Mouse (Mus musculus) thymus, postnatal 36 days (tissue): ENCODE measurements at regions not wholly inside any gene's neighbourhood (a gene's known extent, or its start where the extent isn't known, plus 50 kb on each side); places are given as distances from the start of the nearest gene placed in this dataset.

Experiments used
- DNase-seq, 2 experiments: peaks; one replicate each; pipeline ENCODE4 v3.0.0; 2022; ENCODE audit warnings: mixed read lengths in 2 of 2

DNA sequence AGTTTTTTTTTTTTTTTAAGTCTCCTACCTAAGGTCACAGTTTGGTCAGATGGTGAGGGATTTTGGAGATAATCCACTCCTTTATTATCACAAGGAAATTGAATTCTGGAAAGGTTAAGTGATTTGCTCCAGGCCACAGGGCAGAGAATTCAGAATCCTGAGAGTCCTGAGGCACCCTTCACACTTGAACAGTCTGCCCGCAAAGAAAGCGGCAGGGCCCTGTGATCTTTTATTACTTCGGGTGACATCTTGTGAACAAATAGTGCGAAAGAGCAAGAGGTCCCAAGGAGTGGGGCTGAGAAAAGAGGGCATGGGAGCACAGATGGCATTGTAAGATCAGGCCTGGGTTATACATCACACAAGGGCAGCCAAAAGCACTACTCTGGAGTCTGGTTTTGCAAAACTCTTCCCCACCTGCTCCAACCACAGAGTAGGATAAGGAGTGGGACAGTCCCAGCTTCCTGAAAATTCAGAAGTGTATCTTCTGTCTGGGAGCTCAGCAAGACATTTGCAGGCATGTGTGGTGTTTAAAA lies 150.5 kb upstream of the Wdr11 start:
- no peak for DNase-seq

DNA sequence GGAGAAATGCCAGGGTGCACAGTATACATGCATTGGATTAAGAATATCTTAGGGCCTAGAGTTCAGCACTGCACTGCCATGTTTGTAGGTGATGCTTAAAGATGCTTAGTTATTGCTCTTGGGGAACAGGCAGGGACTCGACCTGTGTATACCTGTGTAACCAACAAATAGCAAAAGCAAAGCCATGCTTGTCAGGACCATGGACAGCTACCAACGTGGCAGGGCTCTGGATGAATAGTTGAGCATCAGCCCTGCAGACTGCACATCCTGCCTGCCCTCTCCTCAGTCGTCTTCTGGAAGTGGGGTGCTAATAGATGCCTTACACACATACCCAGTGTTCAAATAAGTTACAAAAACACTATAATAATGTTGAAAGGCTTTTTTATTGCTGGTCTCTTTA lies 122.2 kb upstream of the Wdr11 start:
- DNase-seq = peak in 1 of 2 experiments; percentile 1

DNA sequence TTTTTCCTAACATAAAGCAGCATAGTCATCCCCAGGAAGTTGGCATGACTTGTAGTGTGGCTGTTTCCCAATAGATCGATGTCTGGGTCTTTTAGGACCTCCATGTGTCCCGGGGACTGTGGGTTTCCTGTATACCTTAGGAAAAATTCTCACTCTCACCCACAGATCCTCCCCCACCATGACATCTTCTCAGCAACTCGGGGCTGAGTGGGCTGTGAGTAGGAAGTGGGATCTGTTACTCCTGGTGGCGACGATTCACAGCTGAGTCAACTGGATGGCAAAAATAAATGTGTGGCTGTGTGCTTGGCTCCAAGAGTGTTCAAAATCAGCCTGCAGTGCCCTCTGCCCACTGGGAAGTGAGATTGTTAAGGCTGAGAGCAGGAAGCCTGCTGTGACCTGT lies 107.9 kb upstream of the Wdr11 start:
- DNase-seq = no peak

DNA sequence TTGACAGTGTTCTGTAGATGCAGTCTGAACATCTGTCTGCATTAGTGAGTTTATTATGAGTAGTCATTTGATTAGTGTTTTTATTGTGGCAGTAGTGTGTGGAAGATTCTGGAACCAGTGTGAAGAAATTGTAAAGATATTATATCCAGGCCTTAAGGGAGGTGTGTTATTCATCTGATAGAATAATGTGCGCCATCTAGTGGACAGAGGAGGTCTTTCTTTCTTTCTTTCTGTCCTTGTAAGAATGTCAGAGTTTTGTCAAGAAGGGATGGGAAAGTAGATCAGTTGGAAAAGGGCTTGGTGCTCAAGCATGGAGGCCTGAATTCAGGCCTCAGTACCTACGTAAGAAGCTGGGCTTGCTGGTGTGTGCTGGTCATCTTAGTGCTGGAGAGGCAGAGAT lies 84.8 kb upstream of the Wdr11 start:
- DNase-seq = no peak

DNA sequence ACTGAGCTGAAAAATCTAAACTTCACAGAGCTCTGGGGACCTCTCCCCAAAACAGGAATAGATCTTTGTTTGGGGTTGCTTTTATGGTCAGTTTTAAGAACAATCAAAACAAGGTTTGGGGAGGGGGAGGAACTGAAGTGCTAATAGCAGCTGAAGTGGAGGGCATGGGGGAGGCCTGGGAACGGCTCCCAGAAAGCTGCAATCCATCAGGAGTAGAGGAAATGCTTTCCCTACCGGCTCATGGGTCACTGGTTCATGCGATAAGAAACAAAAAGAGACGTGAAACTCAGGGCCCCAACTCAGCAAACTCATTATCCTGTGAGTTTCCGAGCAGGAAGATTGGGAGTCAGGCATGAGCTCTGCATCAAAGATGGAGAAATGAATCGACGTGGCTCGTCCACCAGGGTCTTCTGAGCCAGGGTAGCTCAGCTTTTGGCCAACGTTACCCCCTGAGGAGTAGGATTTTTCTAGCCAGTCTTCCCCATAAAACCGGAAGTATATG lies 82.0 kb upstream of the Wdr11 start:
- no peak for DNase-seq

DNA sequence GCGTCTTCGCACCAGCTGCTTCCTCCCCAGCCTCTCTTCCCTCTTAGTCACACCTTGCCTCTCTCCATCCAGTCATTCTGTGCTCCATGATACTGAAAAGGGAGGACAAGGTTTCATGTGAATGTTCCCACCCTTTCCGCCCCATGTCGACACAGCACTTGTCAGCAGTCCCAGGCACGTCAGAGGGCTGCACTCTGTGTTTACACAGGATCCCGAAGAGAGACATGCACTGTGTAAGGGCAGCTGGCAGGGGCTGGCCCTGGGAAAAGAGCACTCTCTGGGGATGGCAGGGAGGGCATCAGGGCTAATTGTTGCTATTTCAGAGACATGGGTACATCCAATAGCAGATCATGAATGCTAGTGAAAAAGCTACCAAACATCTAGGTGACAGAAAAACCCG lies 77.0 kb upstream of the Wdr11 start:
- no peak for DNase-seq

DNA sequence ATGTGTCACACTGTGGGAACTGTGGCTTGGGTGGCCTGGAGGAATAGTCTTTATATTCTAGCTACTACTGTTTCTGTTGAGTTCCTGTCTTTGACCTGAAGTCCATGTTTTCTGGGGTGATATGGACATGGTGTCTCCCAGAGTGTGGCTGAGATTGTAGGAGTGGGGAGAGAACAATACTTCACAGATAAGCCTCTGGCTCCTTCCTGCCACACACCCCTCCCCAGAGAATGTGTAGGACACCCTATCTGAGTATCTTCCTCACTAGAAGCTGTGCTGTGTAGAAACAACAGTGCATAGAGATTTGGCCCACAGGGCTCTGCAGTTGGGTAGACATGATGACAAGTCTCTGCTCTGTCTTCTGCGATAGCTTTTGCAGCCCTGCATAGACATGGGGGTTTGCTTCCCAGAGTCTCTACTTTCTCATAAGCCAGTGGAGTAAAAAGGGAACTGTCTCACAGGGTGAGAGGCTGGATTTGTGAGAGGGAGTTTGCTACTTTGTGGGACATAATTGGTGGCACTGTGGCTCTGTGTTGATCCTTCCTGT lies 67.2 kb upstream of the Wdr11 start:
- no peak for DNase-seq

DNA sequence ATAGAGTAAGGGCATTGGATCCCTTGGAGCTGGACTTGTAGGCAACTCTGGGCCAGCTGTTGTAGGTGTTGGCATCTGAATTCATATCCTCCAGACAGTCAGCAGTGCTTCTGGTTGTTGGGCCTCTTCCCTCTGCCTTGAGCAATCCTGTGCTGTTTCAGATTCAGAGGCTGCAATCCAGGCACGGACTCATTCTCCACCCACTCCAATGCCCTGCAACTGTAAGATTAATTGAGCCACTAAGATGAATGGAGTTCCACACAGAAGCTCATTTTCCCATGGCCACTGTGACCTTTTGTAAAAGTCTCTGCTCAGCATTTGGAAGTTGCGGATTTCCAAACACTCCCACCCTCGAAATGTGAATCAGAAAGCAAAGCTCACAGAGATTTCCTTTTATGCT lies 65.7 kb upstream of the Wdr11 start:
- no peak for DNase-seq

DNA sequence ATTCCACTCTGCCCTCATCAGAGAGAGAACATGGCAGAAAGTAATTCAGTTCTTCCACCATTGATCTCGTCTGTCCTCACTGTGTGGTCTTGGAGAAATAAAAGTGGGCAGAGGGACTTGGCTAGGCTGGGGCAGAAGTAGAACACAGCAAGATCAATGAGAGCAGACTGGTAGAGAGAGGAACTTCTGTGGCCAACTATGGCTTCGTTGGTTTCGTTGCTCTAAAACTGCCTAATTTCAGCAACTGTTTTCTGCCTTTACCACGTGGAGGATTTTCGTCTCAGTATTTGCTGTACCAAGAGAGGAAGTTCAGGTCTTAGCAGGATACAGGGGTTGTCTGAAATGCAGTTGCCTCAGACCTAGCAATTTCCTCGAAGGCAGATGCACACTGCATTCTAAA lies 63.4 kb upstream of the Wdr11 start:
- DNase-seq = no peak

DNA sequence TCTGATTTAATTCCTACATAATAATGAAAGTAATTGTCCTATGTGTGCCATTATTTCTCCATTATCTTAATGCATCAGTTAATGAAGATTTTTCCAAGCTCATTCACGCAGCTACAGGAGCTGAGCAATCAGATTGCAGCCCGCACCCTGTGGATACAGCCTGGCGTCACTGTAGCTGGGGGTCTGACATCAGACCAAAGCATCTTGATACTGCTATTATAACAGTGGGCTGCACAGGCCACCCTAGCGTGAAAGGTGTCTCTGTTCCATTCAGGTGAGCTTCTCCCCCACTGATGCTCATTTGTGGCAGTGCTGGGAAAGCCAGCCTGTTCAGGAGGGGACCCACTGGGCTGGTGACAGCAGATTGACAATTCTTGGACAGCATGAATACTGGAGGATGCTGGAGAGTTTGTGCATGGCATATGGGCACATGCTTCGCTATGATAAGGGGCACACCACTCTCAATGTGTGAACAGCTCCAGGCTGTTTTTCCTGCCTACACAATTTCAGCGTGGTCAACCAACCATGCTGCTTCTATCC lies 58.2 kb upstream of the Wdr11 start:
- no peak for DNase-seq
